Mouse (Mus musculus) embryonic facial prominence, embryonic 14.5 days (tissue): ENCODE results near the gene Cnih2. TPM values are rescaled to one million over a fixed set of nuclear protein-coding genes. Genes with fewer than 3 reads are reported as not detected.
A peak's percentile ranks its signal among the peaks of the same experiment; 100 is the strongest.

Experiments used
- ATAC-seq: fragments of 200-750 bp; cut with Nextera tagmentation; 2 replicates; pipeline ENCODE4 v1.8.0; 2017; ENCODE audit warnings: low read depth, moderate number of reproducible peaks, moderate TSS enrichment
- DNase-seq: peaks from one replicate; pipeline ENCODE4 v3.0.0-alpha.2; 2015; ENCODE audit warnings: low spot score
- H3K27ac ChIP-seq: fragments of 300-500 bp; sonication (generic); replicated peaks from 2 replicates; pipeline ENCODE4 v1.5.1; 2014; ENCODE audit warnings: low read depth, mild to moderate bottlenecking, low read length, moderate library complexity
- H3K27me3 ChIP-seq: fragments of 300-500 bp; sonication (generic); replicated peaks from 2 replicates; pipeline ENCODE4 v1.6.1; 2014; ENCODE audit warnings: low read length; ENCODE audit not compliant: control insufficient read depth, insufficient read depth
- H3K36me3 ChIP-seq: fragments of 300-500 bp; sonication (generic); 2 replicates; pipeline ENCODE4 v1.6.1; 2014; ENCODE audit warnings: low read length, mixed read lengths; ENCODE audit not compliant: control insufficient read depth, insufficient read depth
- H3K4me1 ChIP-seq: fragments of 300-500 bp; sonication (generic); 2 replicates; pipeline ENCODE4 v1.6.1; 2014; ENCODE audit warnings: antibody characterized with exemption, low read length; ENCODE audit not compliant: control insufficient read depth, insufficient read depth
- H3K4me2 ChIP-seq: fragments of 300-500 bp; sonication (generic); 2 replicates; pipeline ENCODE4 v1.6.1; 2014; ENCODE audit warnings: low read depth, mild to moderate bottlenecking, low read length, moderate library complexity, mixed read lengths
- H3K4me3 ChIP-seq: fragments of 300-500 bp; sonication (generic); 2 replicates; pipeline ENCODE4 v1.5.1; 2014; ENCODE audit warnings: low read depth, mild to moderate bottlenecking, low read length
- H3K9ac ChIP-seq: fragments of 300-500 bp; sonication (generic); 2 replicates; pipeline ENCODE4 v1.6.1; 2014; ENCODE audit warnings: low read depth, mild to moderate bottlenecking, low read length, moderate library complexity, mixed read lengths
- H3K9me3 ChIP-seq: fragments of 300-500 bp; sonication (generic); 2 replicates; pipeline ENCODE4 v1.6.1; 2016; ENCODE audit warnings: low read length; ENCODE audit not compliant: control insufficient read depth
- WGBS: fragments of 180-500 bp; shearing (Covaris S2); extraction: QIAGEN DNeasy Blood & Tissue Kit; methylation state at CpG from one replicate; pipeline ENCODE4 v1.1.7; 2014; 5-methylcytosine and 5-hydroxymethylcytosine counted together
- polyA plus RNA-seq: library from polyadenylated mRNA; unstranded; fragments of >200 nt; fragmentation: Nextera tagmentation; extraction: Ambion mirVana; gene quantifications from 2 replicates; pipeline ENCODE4 v1.2.1, GENCODE M21; 2014

Gene Cnih2
- polyA plus RNA-seq: 36.0 and 45.8 TPM in 2 replicates

GRCm38 (mm10) chr19:5098363-5099143, at the start of gene Cnih2:
Gene Cnih2, minus strand, starts transcription at chr19:5098521.
- Histone ChIP-seq H3K9ac (peak within 1 kb of the TSS; percentile 89), H3K9me3 (no peaks in the 10 kb centered on the region), H3K27me3 (no peaks in the 10 kb centered on the region), H3K4me2 (peak within 1 kb of the TSS; percentile 97), H3K4me3 (peak within 1 kb of the TSS; percentile 73), H3K4me1 (peaks cover 28% of the 10 kb centered on the region), H3K36me3 (peaks cover 43% of the 10 kb centered on the region), H3K27ac (peak within 1 kb of the TSS; percentile 65)
- DNase-seq (peak; percentile 85), ATAC-seq (peak; percentile 74)
- 2% methylated on average over 23 of the region's 48 CpGs for WGBS

- WGBS: 4% methylated on average over 2 of the region's 2 CpGs
- Histone ChIP-seq H3K4me2 (no peak overlapping the region), H3K4me1 (no peaks in the 10 kb centered on the region), H3K4me3 (no peak overlapping the region), H3K27me3 (no peaks in the 10 kb centered on the region), H3K36me3 (peaks cover 71% of the 10 kb centered on the region), H3K9me3 (no peaks in the 10 kb centered on the region), H3K9ac (no peak overlapping the region), H3K27ac (no peak overlapping the region)
- peak; percentile 44; the same call in 1 of the 2 replicates for ATAC-seq
- peak; percentile 65 for DNase-seq
These were observed 41.3 kb upstream of the Cnih2 start for GRCm38 (mm10) chr19:5139640-5140039.

- WGBS: 73% methylated on average over 4 of the region's 4 CpGs
- H3K4me2 ChIP-seq: no peak overlapping the region
- no peak overlapping the region for H3K4me3 ChIP-seq
- H3K27me3 ChIP-seq: no peaks in the 10 kb centered on the region
- DNase-seq: no peak
- no peak overlapping the region for H3K9ac ChIP-seq
- no peak for ATAC-seq
- no peak overlapping the region for H3K27ac ChIP-seq
- H3K4me1 ChIP-seq: no peaks in the 10 kb centered on the region
- H3K36me3 ChIP-seq: peaks cover 30% of the 10 kb centered on the region
- H3K9me3 ChIP-seq: no peaks in the 10 kb centered on the region
These were observed 32.9 kb upstream of the Cnih2 start for GRCm38 (mm10) chr19:5131237-5131636.

- Histone ChIP-seq H3K9me3 (no peaks in the 10 kb centered on the region), H3K4me3 (no peak overlapping the region), H3K27me3 (no peaks in the 10 kb centered on the region), H3K36me3 (peaks cover 16% of the 10 kb centered on the region), H3K9ac (no peak overlapping the region), H3K4me1 (no peaks in the 10 kb centered on the region), H3K4me2 (no peak overlapping the region), H3K27ac (no peak overlapping the region)
- DNase-seq: no peak
- ATAC-seq: no peak
- WGBS: 60% methylated on average over 1 of the region's 1 CpGs
These were observed 31.4 kb upstream of the Cnih2 start for GRCm38 (mm10) chr19:5129770-5130169.

- no peak overlapping the region for H3K4me3 ChIP-seq
- DNase-seq: no peak
- H3K27ac ChIP-seq: no peak overlapping the region
- H3K27me3 ChIP-seq: no peaks in the 10 kb centered on the region
- no peaks in the 10 kb centered on the region for H3K4me1 ChIP-seq
- no peak overlapping the region for H3K4me2 ChIP-seq
- ATAC-seq: no peak
- WGBS: 69% methylated on average over 7 of the region's 7 CpGs
- no peaks in the 10 kb centered on the region for H3K36me3 ChIP-seq
- H3K9me3 ChIP-seq: no peaks in the 10 kb centered on the region
- H3K9ac ChIP-seq: no peak overlapping the region
These were observed 25.8 kb upstream of the Cnih2 start for GRCm38 (mm10) chr19:5124055-5124614.

GRCm38 (mm10) chr19:5123241-5123640, 24.9 kb upstream of the Cnih2 start:
- Histone ChIP-seq H3K27ac (no peak overlapping the region), H3K9ac (no peak overlapping the region), H3K4me1 (no peaks in the 10 kb centered on the region), H3K4me2 (no peak overlapping the region), H3K9me3 (no peaks in the 10 kb centered on the region), H3K4me3 (no peak overlapping the region), H3K27me3 (no peaks in the 10 kb centered on the region), H3K36me3 (no peaks in the 10 kb centered on the region)
- WGBS: 86% methylated on average over 3 of the region's 3 CpGs
- DNase-seq (no peak), ATAC-seq (no peak)

GRCm38 (mm10) chr19:5122492-5122891, 24.2 kb upstream of the Cnih2 start:
- Histone ChIP-seq H3K27me3 (no peaks in the 10 kb centered on the region), H3K4me1 (no peaks in the 10 kb centered on the region), H3K4me3 (no peak overlapping the region), H3K36me3 (no peaks in the 10 kb centered on the region), H3K27ac (no peak overlapping the region), H3K4me2 (no peak overlapping the region), H3K9me3 (no peaks in the 10 kb centered on the region), H3K9ac (no peak overlapping the region)
- DNase-seq (no peak), ATAC-seq (no peak)
- WGBS: 78% methylated on average over 10 of the region's 10 CpGs

GRCm38 (mm10) chr19:5118384-5118698, 20.0 kb upstream of the Cnih2 start, which contains the start of gene Klc2:
Gene Klc2, minus strand, starts transcription at chr19:5118560.
- Histone ChIP-seq H3K27me3 (no peaks in the 10 kb centered on the region), H3K4me1 (no peaks in the 10 kb centered on the region), H3K36me3 (peaks cover 17% of the 10 kb centered on the region), H3K27ac (peak within 1 kb of the TSS; percentile 84), H3K4me3 (peak within 1 kb of the TSS; percentile 77), H3K9me3 (no peaks in the 10 kb centered on the region), H3K9ac (peak within 1 kb of the TSS; percentile 78), H3K4me2 (peak within 1 kb of the TSS; percentile 63)
- under 1% methylated on average over 13 of the region's 18 CpGs for whole genome bisulfite sequencing
- no peak for ATAC-seq
- DNase-seq: no peak
